Mouse (Mus musculus): ENCODE measurements around the gene Araf. TPM values are rescaled to one million over a fixed set of nuclear protein-coding genes. Genes with fewer than 3 reads are reported as not detected.

Gene Araf
- total RNA-seq, 2 experiments from 2014 or later, result 172 to 185 TPM

GRCm38 (mm10) chrX:20847232-20847631 is 49.6 kb downstream of the Araf start:
- DNase-seq (ENCODE audit: low spot score in 2 of 2), result no peak
- intact Hi-C loops (cut with DNase I), result no loop called here

GRCm38 (mm10) chrX:20847816-20848215 is 50.2 kb downstream of the Araf start:
- intact Hi-C loops (cut with DNase I), result no loop called here
- no peak for DNase-seq (ENCODE audit: low spot score in 2 of 2)

- intact Hi-C loops (cut with DNase I), result no loop called here
- peak; percentile 86 to 89 for DNase-seq (ENCODE audit: low spot score in 2 of 2)
These were observed 50.8 kb downstream of the Araf start for GRCm38 (mm10) chrX:20848256-20848984.

GRCm38 (mm10) chrX:20853794-20854193 is 56.2 kb downstream of the Araf start:
- no peak for DNase-seq (ENCODE audit: low spot score in 2 of 2)
- intact Hi-C loops (cut with DNase I), result no loop called here

GRCm38 (mm10) chrX:20861453-20862104 is 64.0 kb downstream of the Araf start:
- DNase-seq (ENCODE audit: low spot score in 2 of 2), result no peak

GRCm38 (mm10) chrX:20862105-20863065 is 64.8 kb downstream of the Araf start:
- no peak for DNase-seq (ENCODE audit: low spot score in 2 of 2)
- intact Hi-C loops (cut with DNase I), result no loop called here

More at GRCm38 (mm10) chrX:20861453-20862104, 64.0 kb downstream of the Araf start:
- intact Hi-C loops (cut with DNase I), result no loop called here

GRCm38 (mm10) chrX:20863161-20864101 is 65.8 kb downstream of the Araf start:
- DNase-seq (ENCODE audit: low spot score in 2 of 2), result no peak
- intact Hi-C loops (cut with DNase I), result no loop called here

GRCm38 (mm10) chrX:20868091-20868490 is 70.5 kb downstream of the Araf start:
- intact Hi-C loops (cut with DNase I), result no loop called here
- DNase-seq (ENCODE audit: low spot score in 2 of 2), result no peak

- no peak for DNase-seq (ENCODE audit: low spot score in 2 of 2)
- intact Hi-C loops (cut with DNase I), result no loop called here
These were observed 71.6 kb downstream of the Araf start for GRCm38 (mm10) chrX:20869203-20869602.

- intact Hi-C loops (cut with DNase I), result no loop called here
These were observed 72.4 kb downstream of the Araf start, which contains the start of gene Timp1 for GRCm38 (mm10) chrX:20869962-20870513. Timp1 (plus strand) TSS chrX:20870166.

GRCm38 (mm10) chrX:20872928-20873500 is 75.4 kb downstream of the Araf start:
- DNase-seq (ENCODE audit: low spot score in 2 of 2), result no peak
- intact Hi-C loops (cut with DNase I), result loop anchor here (2.0 kb wide), 1 partner anchor 44 kb away; no protein-coding TSS in a partner anchor

More at GRCm38 (mm10) chrX:20869962-20870513, 72.4 kb downstream of the Araf start, which contains the start of gene Timp1:
- DNase-seq (ENCODE audit: low spot score in 2 of 2), result peak; percentile 37 to 39

GRCm38 (mm10) chrX:20875241-20875640 is 77.6 kb downstream of the Araf start:
- intact Hi-C loops (cut with DNase I), result no loop called here
- DNase-seq (ENCODE audit: low spot score in 2 of 2), result no peak

- DNase-seq (ENCODE audit: low spot score in 2 of 2), result no peak
- intact Hi-C loops (cut with DNase I), result no loop called here
These were observed 112.5 kb downstream of the Araf start for GRCm38 (mm10) chrX:20910074-20910473.

Small RNA genes lying within 50 kb of the gene (microRNA-seq; reads per million reads assigned to microRNA genes)
- gene Gm24824 (not detected), gene Mir5617 (9.1 reads per million, percentile 28 among the genes with 10 or more reads in this experiment)

Other genes starting within 250 kb of the Araf start
- under 1 TPM in 1 of 2 experiments, not detected in 1; 0.20 TPM for gene Rgn, start 248.0 kb upstream of the Araf start, total RNA-seq (2021)
- 10 to 100 TPM; 42.1 to 51.6 TPM for gene Rbm10, start 180.3 kb upstream of the Araf start, total RNA-seq (2021)
- gene Ndufb11, start 180.2 kb upstream of the Araf start, total RNA-seq (2021), result 100 to 1,000 TPM; 142 to 160 TPM
- 100 to 1,000 TPM; 334 to 347 TPM for gene Uba1, start 139.5 kb upstream of the Araf start, total RNA-seq (2021)
- 100 to 1,000 TPM; 265 to 299 TPM for gene Cdk16, start 109.9 kb upstream of the Araf start, total RNA-seq (2021)
- 100 to 1,000 TPM; 100 to 114 TPM for gene Usp11, start 93.9 kb upstream of the Araf start, total RNA-seq (2021)
- gene Timp1, start 72.4 kb downstream of the Araf start, total RNA-seq (2021), result under 1 TPM; 0.63 to 0.99 TPM
- gene Syn1, start 123.2 kb downstream of the Araf start, total RNA-seq (2021), result 100 to 1,000 TPM; 554 to 584 TPM
- 10 to 100 TPM in 1 of 2 experiments, 1 to 10 TPM in 1; 6.0 to 18.8 TPM for gene Cfp, start 133.7 kb downstream of the Araf start, total RNA-seq (2021)
- 10 to 100 TPM; 55.4 to 62.5 TPM for gene Elk1, start 152.8 kb downstream of the Araf start, total RNA-seq (2021)
- 10 to 100 TPM; 11.4 to 16.4 TPM for gene Uxt, start 164.2 kb downstream of the Araf start, total RNA-seq (2021)